Mouse (Mus musculus) CH12.LX (cell line): ENCODE data around the gene Nudt19.

Experiments used
- CTCF ChIP-seq, 2 experiments: IDR thresholded peaks in 1 of 2; conservative IDR thresholded peaks in 1 of 2; 2 replicates each; pipeline ENCODE4 v1.5.1; 2011 to 2012; ENCODE audit warnings: low read depth in 2 of 2, low read length in 2 of 2, improper control_type of control experiment in 1 of 2, inconsistent platforms in 1 of 2, mild to moderate bottlenecking in 1 of 2, moderate library complexity in 1 of 2
- ELF1 ChIP-seq: IDR thresholded peaks from 2 replicates; pipeline ENCODE4 v1.6.1; 2014; ENCODE audit warnings: low read depth, mild to moderate bottlenecking, inconsistent platforms, low read length, improper control_type of control experiment
- POLR2A ChIP-seq: IDR thresholded peaks from 2 replicates; pipeline ENCODE4 v1.6.1; 2011; ENCODE audit warnings: low read depth, mild to moderate bottlenecking, improper control_type of control experiment, low read length
- SMC3 ChIP-seq: IDR thresholded peaks from 2 replicates; pipeline ENCODE4 v1.6.1; 2011; ENCODE audit warnings: low read depth, low read length, improper control_type of control experiment
- ZNF384 ChIP-seq: IDR thresholded peaks from 2 replicates; pipeline ENCODE4 v1.6.1; 2012; ENCODE audit warnings: low read depth, low read length, improper control_type of control experiment, inconsistent platforms

GRCm38 (mm10) chr7:35594311-35594710 is 38.2 kb upstream of the Nudt19 start:
- TF ChIP-seq CTCF (conservative IDR thresholded peaks at IDR 0.05 in 1 of 2, IDR thresholded peaks at IDR 0.05 in 1 of 2; ENCODE audit: low read depth in 2 of 2, low read length in 2 of 2) (no peak), SMC3 (no peak), POLR2A (no peak), ELF1 (no peak), ZNF384 (no peak)
